Mouse (Mus musculus) small intestine, adult 2 months (tissue): Measurements from ENCODE around the gene Pbp2. TPM values are rescaled to one million over a fixed set of nuclear protein-coding genes. Genes with fewer than 3 reads are reported as not detected.

Source experiments
- H3K27ac ChIP-seq: fragments of 200-500 bp; 2 replicates; pipeline ENCODE4 v1.5.1; 2012; ENCODE audit warnings: low read depth, low read length, control low read depth, inconsistent platforms; ENCODE audit not compliant: insufficient read depth
- H3K27me3 ChIP-seq: fragments of 200-500 bp; 2 replicates; pipeline ENCODE4 v1.6.1; 2012; ENCODE audit warnings: mild to moderate bottlenecking, moderate library complexity, low read length, inconsistent platforms; ENCODE audit not compliant: control insufficient read depth, insufficient read depth
- H3K36me3 ChIP-seq: fragments of 200-500 bp; 2 replicates; pipeline ENCODE4 v1.6.1; 2012; ENCODE audit warnings: mild to moderate bottlenecking, low read length, control low read depth, inconsistent platforms; ENCODE audit not compliant: control insufficient read depth, insufficient read depth
- H3K4me1 ChIP-seq: fragments of 200-500 bp; 2 replicates; pipeline ENCODE4 v1.6.1; 2012; ENCODE audit warnings: low read length, inconsistent platforms, mixed read lengths; ENCODE audit not compliant: control insufficient read depth, insufficient read depth, insufficient read length
- H3K4me3 ChIP-seq: fragments of 200-500 bp; 2 replicates; pipeline ENCODE4 v1.5.1; 2012; ENCODE audit warnings: low read depth, mild to moderate bottlenecking, control low read depth, inconsistent platforms, low read length, moderate library complexity
- CTCF ChIP-seq: fragments of 200-500 bp; IDR thresholded peaks from 2 replicates; pipeline ENCODE4 v1.5.1; 2012; ENCODE audit warnings: low read depth, mild to moderate bottlenecking, control low read depth, inconsistent platforms, low read length, moderate library complexity, mixed read lengths; ENCODE audit not compliant: insufficient replicate concordance, insufficient read length; ENCODE audit errors: extremely low read depth
- POLR2A ChIP-seq: fragments of 200-500 bp; IDR thresholded peaks from 2 replicates; pipeline ENCODE4 v1.6.1; 2012; ENCODE audit warnings: low read depth, mild to moderate bottlenecking, control low read depth, inconsistent platforms, low read length, moderate library complexity
- WGBS: fragments of 180-500 bp; shearing (Covaris S2); methylation state at CpG from one replicate; pipeline ENCODE4 v1.1.7; 2018; 5-methylcytosine and 5-hydroxymethylcytosine counted together
- polyA plus RNA-seq: library from polyadenylated mRNA; depleted of rRNA; stranded (reverse); fragments of >200 nt; gene quantifications from 2 replicates; pipeline ENCODE4 v1.2.3, GENCODE M21; 2012

Gene Pbp2
- polyA plus RNA-seq, 1 experiment, result not detected

- Histone ChIP-seq H3K4me1 (peaks cover 4% of the 10 kb centered on the region; the same call in 1 of the 2 replicates), H3K4me3 (no peak overlapping the region), H3K27me3 (no peaks in the 10 kb centered on the region), H3K36me3 (no peaks in the 10 kb centered on the region), H3K27ac (no peak overlapping the region)
- WGBS, result 18% methylated on average over 10 of the region's 10 CpGs
- TF ChIP-seq CTCF (no peak), POLR2A (no peak)
These were observed 30.3 kb downstream of the Pbp2 start for GRCm38 (mm10) chr6:135279856-135280255.

GRCm38 (mm10) chr6:135279286-135279685 lies 30.9 kb downstream of the Pbp2 start:
- TF ChIP-seq POLR2A, result no peak
- no peak for TF ChIP-seq CTCF
- Histone ChIP-seq H3K27ac (no peak overlapping the region), H3K4me3 (no peak overlapping the region), H3K4me1 (peaks cover 4% of the 10 kb centered on the region; the same call in 1 of the 2 replicates), H3K36me3 (no peaks in the 10 kb centered on the region), H3K27me3 (no peaks in the 10 kb centered on the region)
- WGBS, result 70% methylated on average over 5 of the region's 5 CpGs

GRCm38 (mm10) chr6:135278302-135278701 lies 31.9 kb downstream of the Pbp2 start:
- Histone ChIP-seq H3K36me3 (no peaks in the 10 kb centered on the region), H3K27me3 (no peaks in the 10 kb centered on the region), H3K27ac (no peak overlapping the region), H3K4me1 (peaks cover 9% of the 10 kb centered on the region; the same call in 1 of the 2 replicates), H3K4me3 (no peak overlapping the region)
- TF ChIP-seq POLR2A (no peak), CTCF (no peak)
- 92% methylated on average over 6 of the region's 6 CpGs for WGBS

GRCm38 (mm10) chr6:135276474-135277295 lies 33.5 kb downstream of the Pbp2 start:
- H3K27ac ChIP-seq, result no peak overlapping the region
- no peak for TF ChIP-seq POLR2A

GRCm38 (mm10) chr6:135275231-135275630 lies 35.0 kb downstream of the Pbp2 start:
- H3K4me1 ChIP-seq, result peaks cover 15% of the 10 kb centered on the region; the same call in 1 of the 2 replicates
- no peaks in the 10 kb centered on the region for H3K36me3 ChIP-seq
- TF ChIP-seq POLR2A (no peak), CTCF (no peak)
- 82% methylated on average over 4 of the region's 4 CpGs for WGBS
- H3K4me3 ChIP-seq, result no peak overlapping the region
- H3K27me3 ChIP-seq, result no peaks in the 10 kb centered on the region
- no peak overlapping the region for H3K27ac ChIP-seq

More at GRCm38 (mm10) chr6:135276474-135277295, 33.5 kb downstream of the Pbp2 start:
- WGBS, result 71% methylated on average over 6 of the region's 6 CpGs
- no peaks in the 10 kb centered on the region for H3K36me3 ChIP-seq
- peaks cover 15% of the 10 kb centered on the region; the same call in 1 of the 2 replicates for H3K4me1 ChIP-seq
- H3K4me3 ChIP-seq, result no peak overlapping the region
- no peaks in the 10 kb centered on the region for H3K27me3 ChIP-seq

GRCm38 (mm10) chr6:135273066-135273465 lies 37.1 kb downstream of the Pbp2 start:
- Histone ChIP-seq H3K4me1 (peaks cover 18% of the 10 kb centered on the region; the same call in 1 of the 2 replicates), H3K27me3 (no peaks in the 10 kb centered on the region), H3K27ac (peak overlapping the region; percentile 47; the same call in 1 of the 2 replicates), H3K36me3 (no peaks in the 10 kb centered on the region), H3K4me3 (no peak overlapping the region)
- WGBS, result 45% methylated on average over 6 of the region's 6 CpGs
- TF ChIP-seq CTCF (no peak), POLR2A (no peak)

- H3K27ac ChIP-seq, result no peak overlapping the region
- 76% methylated on average over 2 of the region's 2 CpGs for WGBS
- peaks cover 14% of the 10 kb centered on the region; the same call in 1 of the 2 replicates for H3K4me1 ChIP-seq
- no peak for TF ChIP-seq POLR2A
- TF ChIP-seq CTCF, result no peak
- H3K27me3 ChIP-seq, result no peaks in the 10 kb centered on the region
- H3K36me3 ChIP-seq, result no peaks in the 10 kb centered on the region
- H3K4me3 ChIP-seq, result no peak overlapping the region
These were observed 38.4 kb downstream of the Pbp2 start for GRCm38 (mm10) chr6:135271761-135272160.

- Histone ChIP-seq H3K36me3 (no peaks in the 10 kb centered on the region), H3K27ac (no peak overlapping the region), H3K27me3 (no peaks in the 10 kb centered on the region), H3K4me1 (peaks cover 20% of the 10 kb centered on the region; the same call in 1 of the 2 replicates), H3K4me3 (no peak overlapping the region)
- WGBS, result 77% methylated on average over 6 of the region's 6 CpGs
- TF ChIP-seq POLR2A (no peak), CTCF (no peak)
These were observed 40.6 kb downstream of the Pbp2 start for GRCm38 (mm10) chr6:135269626-135270025.
